Mouse (Mus musculus) spleen, adult 2 months (tissue): ENCODE measurements around the gene Map3k12.

Experiments
- CTCF ChIP-seq: fragments of 200-500 bp; IDR thresholded peaks from 2 replicates; pipeline ENCODE4 v1.5.1; 2011; ENCODE audit warnings: mild to moderate bottlenecking, inconsistent platforms; ENCODE audit not compliant: insufficient read depth, insufficient read length, insufficient replicate concordance; ENCODE audit errors: extremely low read depth
- POLR2A ChIP-seq: fragments of 200-500 bp; IDR thresholded peaks from 2 replicates; pipeline ENCODE4 v1.6.1; 2011; ENCODE audit warnings: low read depth, low read length, inconsistent platforms

DNA sequence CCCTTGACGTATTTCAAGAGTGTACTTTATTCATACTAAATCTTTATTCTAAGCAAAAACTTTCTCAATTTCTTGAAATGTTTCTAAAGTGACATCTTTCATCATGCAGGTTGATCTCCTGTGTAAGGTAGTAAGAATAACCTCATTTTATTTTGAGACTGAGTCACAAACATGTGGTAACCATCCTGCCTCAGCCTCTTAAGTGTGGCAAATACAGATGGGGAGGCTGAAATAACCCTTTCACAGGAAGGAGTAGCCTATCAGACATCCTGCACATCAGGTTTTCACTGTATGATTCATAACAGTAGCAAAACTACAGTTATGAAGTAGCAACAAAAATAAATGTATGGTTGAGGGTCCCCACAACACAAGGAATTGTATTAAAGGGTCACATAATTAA lies 38.7 kb upstream of the Map3k12 start:
- TF ChIP-seq POLR2A (no peak), CTCF (no peak)
